Mouse (Mus musculus) heart, adult 11 months (tissue): Measurements from ENCODE around the gene Mllt11.

Experiments used
- DNase-seq: peaks from one replicate; pipeline ENCODE4 v3.0.0; 2022

The Mllt11 gene

GRCm38 (mm10) chr3:95171105-95171504 lies 60.9 kb downstream of the Mllt11 start:
- peak; percentile 90 for DNase-seq

- peak; percentile 90 for DNase-seq
Measured at GRCm38 (mm10) chr3:95169996-95170395, 62.0 kb downstream of the Mllt11 start.
